Mouse (Mus musculus) G1E (cell line): ENCODE measurements at regions not wholly inside any gene's neighbourhood (a gene's known extent, or its start where the extent isn't known, plus 50 kb on each side); places are given as distances from the start of the nearest gene placed in this dataset.

ENCODE experiments used
- ATAC-seq: 2 replicates; pipeline ENCODE4 v1.8.0; 2016; ENCODE audit warnings: mild to moderate bottlenecking; ENCODE audit not compliant: insufficient number of reproducible peaks, poor library complexity, low FRiP score, severe bottlenecking; ENCODE audit errors: extremely low read depth
- DNase-seq: peaks from one replicate; pipeline ENCODE4 v3.0.0; 2012; ENCODE audit warnings: low spot score
- H3K27me3 ChIP-seq: 2 replicates; pipeline ENCODE4 v1.6.1; 2012; ENCODE audit warnings: mild to moderate bottlenecking, low read length, inconsistent platforms; ENCODE audit not compliant: insufficient read depth
- H3K36me3 ChIP-seq: replicated peaks from 2 replicates; pipeline ENCODE3; 2012; ENCODE audit warnings: mild to moderate bottlenecking, inconsistent platforms
- H3K4me1 ChIP-seq: 2 replicates; pipeline ENCODE4 v1.6.1; 2012; ENCODE audit warnings: low read depth, low read length, inconsistent platforms, mixed read lengths; ENCODE audit not compliant: insufficient read depth
- H3K4me3 ChIP-seq: 2 replicates; pipeline ENCODE4 v1.5.1; 2012; ENCODE audit warnings: low read depth, mild to moderate bottlenecking, inconsistent platforms, low read length, moderate library complexity, mixed read lengths
- H3K9me3 ChIP-seq: replicated peaks from 2 replicates; pipeline ENCODE4 v1.6.1; 2012; ENCODE audit warnings: inconsistent platforms
- CTCF ChIP-seq: IDR thresholded peaks from 2 replicates; pipeline ENCODE4 v1.5.1; 2012; ENCODE audit warnings: low read depth, low read length, inconsistent platforms, mixed read lengths
- GATA1 ChIP-seq: IDR thresholded peaks from 2 replicates; pipeline ENCODE4 v1.6.1; 2012; ENCODE audit warnings: borderline replicate concordance, low read length, inconsistent platforms, mixed read lengths
- GATA2 ChIP-seq: IDR thresholded peaks from 2 replicates; pipeline ENCODE4 v1.6.1; 2012; ENCODE audit warnings: low read depth, low read length, inconsistent platforms, borderline replicate concordance
- POLR2AphosphoS5 ChIP-seq: IDR thresholded peaks from 2 replicates; pipeline ENCODE4 v1.6.1; 2012; ENCODE audit warnings: low read depth, low read length, inconsistent platforms; ENCODE audit not compliant: insufficient replicate concordance
- TAL1 ChIP-seq: conservative IDR thresholded peaks from 2 replicates; pipeline ENCODE4 v1.6.1; 2012; ENCODE audit warnings: low read depth, low read length, inconsistent platforms, mixed read lengths

- ATAC-seq (no peak), DNase-seq (no peak)
- no peak overlapping the region for H3K4me3 ChIP-seq
- TF ChIP-seq POLR2AphosphoS5 (no peak), GATA1 (no peak), GATA2 (no peak), TAL1 (no peak), CTCF (no peak)
- H3K27me3 ChIP-seq = no peaks in the 10 kb centered on the region
- no peaks in the 10 kb centered on the region for H3K36me3 ChIP-seq
- peaks cover 76% of the 10 kb centered on the region for H3K9me3 ChIP-seq
- no peaks in the 10 kb centered on the region for H3K4me1 ChIP-seq
Observed at GRCm38 (mm10) chr15:88473221-88473620, 126.9 kb upstream of the Zdhhc25 start.

GRCm38 (mm10) chr15:88483471-88483870, 116.6 kb upstream of the Zdhhc25 start:
- H3K27me3 ChIP-seq = no peaks in the 10 kb centered on the region
- TF ChIP-seq POLR2AphosphoS5 (no peak), GATA2 (no peak), GATA1 (no peak), TAL1 (no peak)
- ATAC-seq (no peak), DNase-seq (no peak)
- peaks cover 78% of the 10 kb centered on the region for H3K9me3 ChIP-seq
- H3K4me1 ChIP-seq = no peaks in the 10 kb centered on the region
- H3K36me3 ChIP-seq = no peaks in the 10 kb centered on the region
- H3K4me3 ChIP-seq = no peak overlapping the region

- no peaks in the 10 kb centered on the region for H3K36me3 ChIP-seq
- H3K4me3 ChIP-seq = no peak overlapping the region
- H3K4me1 ChIP-seq = no peaks in the 10 kb centered on the region
- ATAC-seq = no peak
- no peak for TF ChIP-seq POLR2AphosphoS5
- TF ChIP-seq TAL1 = no peak
- no peak for TF ChIP-seq CTCF
- no peak for TF ChIP-seq GATA2
- no peak for TF ChIP-seq GATA1
- H3K27me3 ChIP-seq = no peaks in the 10 kb centered on the region
- no peak for DNase-seq
- peaks cover 63% of the 10 kb centered on the region for H3K9me3 ChIP-seq
Observed at GRCm38 (mm10) chr15:88489715-88490114, 110.4 kb upstream of the Zdhhc25 start.

- H3K27me3 ChIP-seq = no peaks in the 10 kb centered on the region
- no peak for DNase-seq
- no peak overlapping the region for H3K4me3 ChIP-seq
- no peak for ATAC-seq
- peaks cover 58% of the 10 kb centered on the region for H3K9me3 ChIP-seq
- H3K4me1 ChIP-seq = no peaks in the 10 kb centered on the region
- TF ChIP-seq TAL1 (no peak), GATA2 (no peak), POLR2AphosphoS5 (no peak), GATA1 (no peak), CTCF (no peak)
- no peaks in the 10 kb centered on the region for H3K36me3 ChIP-seq
Observed at GRCm38 (mm10) chr15:88490316-88491090, 109.6 kb upstream of the Zdhhc25 start.

- peaks cover 54% of the 10 kb centered on the region for H3K9me3 ChIP-seq
- H3K4me1 ChIP-seq = no peaks in the 10 kb centered on the region
- no peak for TF ChIP-seq GATA2
- no peak for TF ChIP-seq CTCF
- TF ChIP-seq POLR2AphosphoS5 = no peak
- no peak for TF ChIP-seq GATA1
- no peak for TF ChIP-seq TAL1
- no peaks in the 10 kb centered on the region for H3K27me3 ChIP-seq
- no peak overlapping the region for H3K4me3 ChIP-seq
- no peak for DNase-seq
- H3K36me3 ChIP-seq = no peaks in the 10 kb centered on the region
- ATAC-seq = no peak
Observed at GRCm38 (mm10) chr15:88491091-88491366, 109.1 kb upstream of the Zdhhc25 start.

- Histone ChIP-seq H3K4me3 (no peak overlapping the region), H3K36me3 (no peaks in the 10 kb centered on the region), H3K9me3 (peaks cover 57% of the 10 kb centered on the region), H3K27me3 (no peaks in the 10 kb centered on the region), H3K4me1 (no peaks in the 10 kb centered on the region)
- DNase-seq (no peak), ATAC-seq (no peak)
- no peak for TF ChIP-seq GATA1
- no peak for TF ChIP-seq CTCF
- no peak for TF ChIP-seq TAL1
Observed at GRCm38 (mm10) chr15:88497957-88498356, 102.1 kb upstream of the Zdhhc25 start.
